Mouse (Mus musculus) testis, postnatal 14 days (tissue): ENCODE data around the gene Mfng.

Source experiments
- DNase-seq: peaks from one replicate; pipeline ENCODE4 v3.0.0; 2021; ENCODE audit warnings: low spot score

Gene Mfng

DNA sequence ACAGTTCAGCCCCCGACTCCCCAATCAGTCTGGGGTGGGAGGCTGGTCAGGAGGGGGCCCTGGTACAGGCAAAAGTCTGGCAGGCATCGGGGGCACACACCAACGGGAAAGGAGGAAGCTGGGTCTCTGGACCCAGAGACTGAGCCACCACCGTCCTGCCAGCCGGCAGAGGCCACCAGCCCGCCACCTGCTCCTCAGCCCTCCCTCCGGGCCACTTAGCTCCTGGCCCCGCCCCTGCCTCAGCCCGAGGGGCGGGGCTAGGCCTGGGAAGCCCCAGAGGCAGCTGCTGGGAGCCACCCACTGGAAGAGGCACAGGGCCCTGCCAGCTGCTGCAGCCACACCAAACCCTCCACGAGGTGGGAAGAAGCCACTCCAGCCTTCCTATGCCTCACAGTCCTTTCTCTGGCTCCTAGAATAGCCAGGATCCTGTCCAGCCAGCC, at the start of gene Mfng:
Mfng (minus strand) TSS at position 186 of the 440 bp plus-strand sequence.
- DNase-seq: peak; percentile 42

DNA sequence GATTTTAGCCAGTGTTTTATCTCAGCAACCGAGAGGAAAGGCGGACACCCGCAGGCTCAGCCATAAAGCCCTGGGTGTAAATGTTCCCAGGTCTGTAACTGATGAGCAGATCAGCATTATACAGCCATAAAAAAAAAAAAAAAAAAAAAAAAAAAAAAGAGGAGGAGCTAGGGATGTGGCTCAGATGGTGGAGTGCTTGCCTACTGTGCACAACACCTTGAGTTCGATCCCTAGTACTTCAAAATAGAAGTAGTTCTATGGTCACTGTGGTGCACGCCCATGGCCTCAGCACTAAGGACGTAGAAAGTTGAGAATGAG, 42.8 kb upstream of the Mfng start:
- no peak for DNase-seq

GRCm38 (mm10) chr15:78815314-78816073, 42.2 kb upstream of the Mfng start:
- DNase-seq: no peak

DNA sequence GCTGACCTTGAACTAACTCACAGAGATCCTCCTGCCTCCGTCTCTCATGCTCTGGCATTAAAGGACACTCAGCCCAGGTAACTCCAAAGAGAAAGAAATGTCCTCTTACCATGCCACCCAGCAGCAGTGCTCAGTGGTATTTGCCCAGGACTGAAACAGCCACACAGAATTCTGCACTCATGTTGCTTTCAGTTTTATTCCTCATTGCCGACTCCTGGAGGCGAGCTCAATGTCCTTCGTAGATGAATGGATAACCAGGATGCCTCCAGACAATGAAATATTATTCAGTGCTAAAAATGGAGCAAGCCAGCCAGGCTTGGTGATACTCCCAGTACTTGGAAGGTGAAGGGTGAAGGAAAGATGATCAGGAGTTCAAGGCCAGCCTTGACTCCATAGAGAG, 40.3 kb upstream of the Mfng start:
- no peak for DNase-seq

GRCm38 (mm10) chr15:78810146-78810545, 36.9 kb upstream of the Mfng start:
- no peak for DNase-seq

GRCm38 (mm10) chr15:78809739-78810138, 36.5 kb upstream of the Mfng start:
- DNase-seq: no peak

DNA sequence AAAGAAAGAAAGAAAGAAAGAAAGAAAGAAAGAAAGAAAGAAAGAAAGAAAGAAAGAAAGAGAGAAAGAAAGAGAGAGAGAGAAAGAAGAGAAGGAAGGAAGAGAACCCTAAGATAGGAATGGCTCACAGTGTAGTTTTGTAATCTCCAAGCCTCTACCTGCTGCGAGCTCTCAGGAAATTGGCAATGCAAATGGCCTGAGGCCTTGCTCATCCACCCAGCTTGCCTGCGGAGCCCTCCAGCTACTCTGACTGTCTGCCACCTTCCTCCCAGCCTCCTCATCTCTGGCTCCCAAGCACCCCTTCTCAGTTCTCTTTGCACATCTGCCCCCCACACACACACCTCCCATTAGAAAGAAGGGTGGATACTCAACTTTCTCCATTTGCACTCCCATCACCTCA, 35.7 kb upstream of the Mfng start:
- DNase-seq: no peak

GRCm38 (mm10) chr15:78807141-78807540, 33.9 kb upstream of the Mfng start:
- no peak for DNase-seq

DNA sequence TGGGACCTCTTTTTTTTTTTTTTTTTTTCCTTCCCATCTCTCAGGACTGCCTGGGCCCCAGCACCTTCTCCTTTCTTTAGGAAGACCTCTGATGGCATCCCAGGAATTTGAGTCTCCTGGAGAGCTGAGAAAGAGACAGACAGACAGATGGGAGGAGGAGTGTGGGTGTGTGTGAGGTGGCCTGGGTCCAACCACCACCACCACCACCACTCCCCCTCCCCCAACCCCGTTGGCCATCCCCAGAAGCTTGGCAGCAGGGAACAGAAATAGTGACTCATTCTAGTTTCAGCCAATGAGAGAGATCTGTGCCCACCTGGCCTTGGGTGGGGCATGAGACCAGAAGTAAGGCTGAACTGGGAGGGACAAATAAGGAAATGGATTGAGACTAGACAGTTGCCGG, 33.3 kb upstream of the Mfng start:
- no peak for DNase-seq

DNA sequence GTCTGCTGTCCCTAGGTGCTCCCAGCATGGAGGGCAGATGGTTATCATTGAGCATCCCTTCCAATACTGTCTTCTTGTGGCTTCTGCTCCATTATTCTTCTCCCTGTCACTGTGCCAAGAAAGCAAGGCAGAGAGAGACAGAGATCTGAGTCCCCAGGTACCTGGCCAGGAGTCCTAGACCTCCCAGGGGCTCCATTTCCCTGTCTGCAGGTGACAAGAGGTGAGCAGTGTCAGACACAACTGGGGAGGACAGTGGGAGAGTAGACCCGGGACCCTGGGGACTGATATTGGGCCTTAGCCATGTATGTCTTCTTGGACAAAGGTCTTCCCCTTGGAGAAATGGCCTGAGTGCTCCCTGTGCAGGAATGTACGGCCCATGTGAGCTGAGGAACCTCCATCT, 32.1 kb upstream of the Mfng start:
- no peak for DNase-seq

- DNase-seq: no peak
These were observed 31.1 kb upstream of the Mfng start for GRCm38 (mm10) chr15:78804326-78804725.

DNA sequence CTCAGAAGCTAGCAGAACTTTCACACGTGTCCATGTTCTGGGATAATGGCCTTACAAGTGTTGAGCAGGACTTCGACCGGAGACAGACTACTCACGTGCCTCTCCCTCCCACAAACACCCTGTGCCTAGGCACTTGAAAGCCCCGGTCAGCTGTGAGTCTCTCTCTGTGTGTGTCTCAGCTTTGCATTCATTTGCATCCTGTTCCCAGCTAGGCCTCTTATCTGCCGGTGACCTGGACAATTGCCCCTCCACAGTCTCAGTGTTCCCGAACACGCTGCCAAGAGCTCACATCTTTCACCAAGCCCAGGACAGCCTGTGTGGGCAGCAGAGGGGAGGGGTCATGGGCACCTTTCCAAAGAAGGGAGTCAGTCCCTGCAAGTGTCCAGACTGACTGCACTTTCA, 30.2 kb upstream of the Mfng start:
- peak; percentile 88 for DNase-seq

DNA sequence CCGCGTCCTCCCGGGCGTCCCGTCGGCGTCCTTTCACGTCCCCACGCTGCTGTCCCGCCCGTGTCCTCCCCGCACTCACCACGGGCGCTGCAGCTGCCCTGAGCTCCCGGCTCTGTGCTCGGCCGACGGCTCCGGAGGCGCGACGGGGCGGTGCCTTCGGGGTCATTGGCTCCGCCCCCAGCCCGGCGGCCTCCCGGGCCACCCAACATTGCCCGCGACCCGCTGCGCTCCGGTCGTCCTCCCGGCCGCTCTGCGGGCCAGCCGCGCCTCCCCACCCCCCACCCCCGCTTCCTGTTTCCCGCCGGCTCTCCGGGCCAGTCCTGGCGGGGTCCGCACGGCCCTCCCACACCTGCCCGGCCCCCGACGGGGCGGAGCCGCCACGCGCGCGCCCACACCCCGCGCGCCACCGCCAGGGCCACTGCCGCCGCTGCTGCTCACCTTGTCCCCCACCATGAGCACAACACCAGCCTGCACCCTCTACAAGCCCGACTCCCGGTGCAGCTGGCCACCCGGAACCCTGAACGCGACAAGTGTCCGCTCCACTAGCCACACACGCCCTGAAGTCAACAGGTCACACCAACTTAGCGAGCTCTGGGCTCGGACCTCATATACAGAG, 29.6 kb upstream of the Mfng start, which contains the start of gene Card10:
Card10 (minus strand) TSS at position 267 of the 616 bp plus-strand sequence.
- DNase-seq: no peak

GRCm38 (mm10) chr15:78801971-78802741, 28.9 kb upstream of the Mfng start:
- DNase-seq: no peak

GRCm38 (mm10) chr15:78801571-78801970, 28.3 kb upstream of the Mfng start:
- DNase-seq: no peak

GRCm38 (mm10) chr15:78799029-78799428, 25.8 kb upstream of the Mfng start:
- no peak for DNase-seq

DNA sequence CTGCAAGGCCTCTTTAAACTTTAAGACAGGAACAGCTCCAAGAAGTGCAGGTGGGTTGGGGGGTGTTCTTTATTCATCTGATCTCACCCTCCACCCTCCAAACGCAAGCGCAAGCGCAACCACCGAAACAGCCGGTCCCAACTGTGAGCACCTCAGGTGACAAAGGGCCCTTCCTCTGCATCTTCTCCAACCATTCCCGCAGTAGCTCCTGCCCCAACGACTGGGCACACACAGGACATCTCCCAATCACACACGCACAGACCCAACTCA, 23.7 kb upstream of the Mfng start:
- no peak for DNase-seq

- DNase-seq: no peak
These were observed 23.2 kb upstream of the Mfng start for GRCm38 (mm10) chr15:78796196-78797059.

DNA sequence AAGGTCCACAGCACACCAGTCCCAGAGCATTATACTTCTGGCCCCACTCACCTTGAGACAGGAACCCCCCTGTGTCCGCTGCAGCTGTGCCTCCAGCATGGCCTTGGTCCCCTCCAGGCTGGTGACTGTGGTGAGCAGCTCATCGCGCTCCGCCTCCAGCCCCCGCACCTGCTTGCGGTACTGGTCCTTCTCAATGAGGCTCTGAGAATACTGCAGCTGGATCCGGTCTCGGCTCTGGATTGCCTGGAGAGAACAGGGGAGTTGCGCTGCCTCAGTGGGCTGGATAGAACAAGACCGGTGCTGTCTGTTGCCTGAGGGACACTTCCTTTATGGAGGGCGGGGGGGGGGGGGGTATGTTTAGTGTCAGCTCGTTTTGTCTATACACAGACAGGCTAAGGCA, 17.7 kb upstream of the Mfng start:
- DNase-seq: no peak

DNA sequence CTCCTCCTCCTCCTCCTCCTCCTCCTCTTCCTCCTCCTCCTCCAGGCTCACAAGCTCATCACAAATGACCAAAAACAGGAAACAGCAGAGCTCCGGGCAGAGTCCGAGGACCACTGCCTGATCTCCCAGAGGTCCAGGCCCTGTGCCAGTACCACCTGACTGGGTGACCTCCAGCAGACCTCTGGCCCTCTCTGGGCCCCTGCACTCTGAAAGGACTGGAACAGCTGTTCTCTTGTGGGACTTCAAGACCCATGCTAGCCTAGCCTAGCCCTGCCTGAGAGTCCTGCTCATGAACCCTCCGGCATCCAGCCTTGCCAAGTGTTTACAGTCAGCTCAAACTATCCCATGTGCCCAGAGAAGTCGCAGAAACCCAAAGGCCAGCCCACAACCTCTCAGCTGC, 17.2 kb upstream of the Mfng start:
- no peak for DNase-seq

DNA sequence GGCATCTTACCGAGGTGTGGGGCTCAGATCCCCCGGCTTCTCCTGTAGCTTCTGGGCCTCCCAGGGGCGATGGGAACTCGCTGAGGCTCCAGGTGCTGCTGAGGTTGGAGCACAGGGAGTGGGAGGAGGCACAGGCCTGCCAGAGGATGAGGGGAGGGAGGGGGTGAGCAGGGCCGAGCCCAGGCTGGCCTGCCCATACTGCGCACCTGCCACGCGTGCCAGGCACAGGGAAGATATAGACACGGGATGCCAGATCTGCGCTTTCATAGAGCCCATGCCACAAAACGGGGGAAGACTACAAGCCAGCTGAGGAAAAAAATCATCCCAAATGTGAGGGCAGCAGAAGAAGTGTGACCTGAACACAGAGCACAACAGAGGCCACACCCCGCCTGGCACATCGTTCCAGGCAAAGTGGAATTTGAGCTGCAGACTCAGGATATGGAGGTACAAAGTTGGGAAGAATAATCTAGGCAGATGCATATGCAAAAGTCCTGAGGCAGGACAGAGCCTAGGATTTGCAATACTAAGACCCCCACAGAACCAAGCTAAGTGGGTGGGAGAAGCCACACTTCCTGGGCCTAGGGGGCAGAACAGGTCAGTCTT, 16.5 kb upstream of the Mfng start:
- DNase-seq: no peak

GRCm38 (mm10) chr15:78788042-78788441, 14.8 kb upstream of the Mfng start:
- no peak for DNase-seq
